Mouse (Mus musculus): ENCODE results near the gene Ly86.

The Ly86 gene

DNA sequence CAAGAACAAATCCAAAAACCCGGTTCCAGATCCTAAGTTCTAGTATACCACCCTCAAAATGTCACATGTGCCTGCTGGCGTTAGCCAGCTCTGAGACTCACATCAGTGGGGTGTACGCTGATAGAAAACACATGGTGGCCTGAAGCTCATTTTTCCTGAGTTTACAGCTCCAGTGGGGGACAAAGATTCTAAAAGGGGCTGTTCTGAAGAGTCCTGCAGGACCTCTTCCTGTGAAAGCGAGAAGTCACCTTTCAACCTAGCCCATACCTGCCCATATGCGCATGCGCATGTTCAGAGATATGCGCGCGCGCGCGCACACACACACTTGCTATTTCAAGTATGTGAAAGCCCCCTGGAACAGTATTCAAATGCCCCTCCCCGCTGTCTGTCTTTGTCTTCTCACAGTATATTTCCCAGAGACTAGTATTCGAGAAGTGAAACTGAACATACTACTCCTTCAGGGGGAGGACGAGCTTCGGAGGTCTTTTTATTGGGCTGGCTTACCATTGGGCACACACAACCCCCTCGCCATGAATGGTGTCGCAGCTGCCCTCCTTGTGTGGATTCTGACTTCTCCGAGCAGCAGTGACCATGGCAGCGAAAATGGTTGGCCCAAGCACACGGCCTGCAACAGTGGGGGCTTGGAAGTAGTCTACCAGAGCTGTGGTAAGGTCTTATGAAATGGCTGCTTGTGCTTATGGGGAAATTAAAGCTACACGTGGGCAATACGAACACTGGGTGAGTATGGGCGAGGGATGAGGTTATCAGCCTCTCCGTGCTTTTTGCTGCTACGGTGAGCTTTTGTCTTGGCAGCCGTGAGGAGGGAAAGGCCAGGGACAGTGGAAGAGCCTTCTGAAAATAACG is at the start of gene Ly86:
TSS of gene Ly86 (plus strand) at position 300 of the 864 bp plus-strand sequence.
- peak; percentile 92 for DNase-seq (ENCODE audit: low read depth, low spot score)
- Histone ChIP-seq H3K36me3 (ENCODE audit: control insufficient read depth, insufficient read depth, low read length, poor library complexity, severe bottlenecking) (peaks cover 1% of the 10 kb centered on the region), H3K27me3 (ENCODE audit: control insufficient read depth, insufficient read depth, low read length, poor library complexity, severe bottlenecking) (no peaks in the 10 kb centered on the region)

DNA sequence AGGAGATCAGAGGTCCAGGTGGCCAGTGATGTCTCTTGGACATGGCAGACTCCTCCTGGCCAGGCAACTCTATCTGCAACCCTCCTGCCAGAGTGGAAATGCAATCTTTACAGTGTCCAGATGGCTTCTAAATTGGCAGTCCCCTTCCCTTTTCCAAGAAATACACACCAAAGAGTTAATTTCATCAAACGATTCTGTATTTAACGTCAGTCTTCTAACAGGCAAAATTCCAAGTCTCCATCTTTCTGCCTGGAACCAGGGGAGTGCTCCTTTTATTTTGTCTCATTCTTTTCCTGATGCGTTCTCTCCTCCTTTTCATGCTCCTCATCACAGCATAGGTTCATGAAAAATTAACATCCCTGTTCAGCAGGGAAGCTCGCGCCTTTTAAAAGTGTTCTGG is 47.1 kb upstream of the Ly86 start:
- DNase-seq (ENCODE audit: low read depth, low spot score), result no peak
- no peaks in the 10 kb centered on the region for H3K36me3 ChIP-seq (ENCODE audit: control insufficient read depth, insufficient read depth, low read length, poor library complexity, severe bottlenecking)
- no peaks in the 10 kb centered on the region for H3K27me3 ChIP-seq (ENCODE audit: control insufficient read depth, insufficient read depth, low read length, poor library complexity, severe bottlenecking)

DNA sequence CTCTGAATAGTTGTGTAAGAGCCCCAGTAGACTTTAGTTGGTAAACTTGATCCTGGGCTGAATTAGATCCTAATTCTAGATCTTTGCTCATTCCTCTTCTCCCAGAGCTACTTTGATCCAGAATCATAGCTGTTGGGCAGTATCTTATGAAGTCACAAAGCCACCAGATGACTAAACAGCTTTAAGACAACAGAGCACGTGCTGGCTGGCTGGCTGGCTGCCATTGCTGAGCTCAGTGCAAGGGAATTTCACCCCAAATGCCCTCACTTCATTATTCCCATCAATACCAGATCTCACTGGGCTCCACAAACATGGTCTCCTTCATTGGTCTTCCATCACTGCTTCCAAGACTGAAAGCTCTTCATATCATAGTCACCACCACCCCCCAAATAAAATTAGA is 46.2 kb upstream of the Ly86 start:
- Histone ChIP-seq H3K36me3 (ENCODE audit: control insufficient read depth, insufficient read depth, low read length, poor library complexity, severe bottlenecking) (no peaks in the 10 kb centered on the region), H3K27me3 (ENCODE audit: control insufficient read depth, insufficient read depth, low read length, poor library complexity, severe bottlenecking) (no peaks in the 10 kb centered on the region)
- DNase-seq (ENCODE audit: low read depth, low spot score), result no peak

DNA sequence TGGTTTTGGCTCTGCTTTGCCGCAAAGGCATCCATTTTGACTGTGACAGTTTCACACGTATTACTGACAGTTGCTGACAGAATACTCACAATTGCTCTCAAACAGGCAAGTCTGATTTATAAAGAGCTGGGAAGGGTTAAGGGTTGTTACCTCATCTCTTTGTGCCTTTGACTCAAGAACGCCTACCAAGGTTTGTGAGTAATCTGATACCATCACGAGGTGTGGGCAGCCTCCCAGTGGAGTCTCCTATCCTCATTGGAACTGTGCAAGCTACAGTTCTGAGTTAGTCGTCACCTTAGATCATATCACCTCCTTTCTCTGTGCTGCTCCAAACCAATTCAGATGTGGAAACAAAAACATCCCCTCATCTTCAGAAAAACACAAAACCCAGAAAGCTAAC is 42.1 kb upstream of the Ly86 start:
- DNase-seq (ENCODE audit: low read depth, low spot score), result no peak
- H3K27me3 ChIP-seq (ENCODE audit: control insufficient read depth, insufficient read depth, low read length, poor library complexity, severe bottlenecking), result no peaks in the 10 kb centered on the region
- no peaks in the 10 kb centered on the region for H3K36me3 ChIP-seq (ENCODE audit: control insufficient read depth, insufficient read depth, low read length, poor library complexity, severe bottlenecking)

DNA sequence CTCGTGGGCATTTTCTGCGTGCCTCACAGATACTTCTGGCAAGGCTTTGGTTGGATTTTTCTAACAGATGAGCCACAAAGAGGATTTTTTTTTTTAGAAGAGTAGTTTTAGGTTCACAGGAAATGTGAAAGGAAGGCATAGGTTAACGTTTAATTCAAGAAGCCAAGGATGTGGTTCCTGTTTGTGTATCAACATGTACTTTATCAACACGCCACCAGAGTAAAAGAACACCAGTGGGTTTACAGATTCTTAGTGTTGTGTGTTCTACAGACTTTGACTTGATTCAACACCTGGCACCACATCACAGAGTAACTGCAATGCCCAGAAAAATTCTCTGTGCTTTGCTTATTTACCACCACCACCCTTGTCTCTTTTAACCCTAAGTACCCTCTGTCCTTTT is 37.0 kb upstream of the Ly86 start:
- H3K36me3 ChIP-seq (ENCODE audit: control insufficient read depth, insufficient read depth, low read length, poor library complexity, severe bottlenecking), result no peaks in the 10 kb centered on the region
- no peaks in the 10 kb centered on the region for H3K27me3 ChIP-seq (ENCODE audit: control insufficient read depth, insufficient read depth, low read length, poor library complexity, severe bottlenecking)
- no peak for DNase-seq (ENCODE audit: low read depth, low spot score)

DNA sequence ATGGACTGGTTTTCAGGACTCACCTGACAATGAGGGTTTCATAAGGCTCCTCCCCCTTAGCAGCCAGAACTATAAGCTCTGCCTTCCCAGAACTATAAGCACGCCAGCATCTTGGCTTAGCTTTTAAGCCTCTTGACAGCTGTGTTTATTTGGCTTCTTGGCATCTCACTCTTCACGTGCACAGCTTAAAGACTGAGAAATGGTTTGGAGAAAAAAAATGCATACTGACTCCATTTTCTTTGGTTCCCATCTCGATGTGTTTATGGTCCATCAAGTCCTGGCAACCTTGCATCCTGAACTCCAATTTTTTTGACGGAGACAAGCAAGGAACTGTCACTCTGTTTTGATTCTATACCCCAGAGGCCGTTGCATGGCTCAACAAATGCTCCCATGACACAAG is 35.7 kb upstream of the Ly86 start:
- Histone ChIP-seq H3K27me3 (ENCODE audit: control insufficient read depth, insufficient read depth, low read length, poor library complexity, severe bottlenecking) (no peaks in the 10 kb centered on the region), H3K36me3 (ENCODE audit: control insufficient read depth, insufficient read depth, low read length, poor library complexity, severe bottlenecking) (no peaks in the 10 kb centered on the region)
- DNase-seq (ENCODE audit: low read depth, low spot score), result no peak

DNA sequence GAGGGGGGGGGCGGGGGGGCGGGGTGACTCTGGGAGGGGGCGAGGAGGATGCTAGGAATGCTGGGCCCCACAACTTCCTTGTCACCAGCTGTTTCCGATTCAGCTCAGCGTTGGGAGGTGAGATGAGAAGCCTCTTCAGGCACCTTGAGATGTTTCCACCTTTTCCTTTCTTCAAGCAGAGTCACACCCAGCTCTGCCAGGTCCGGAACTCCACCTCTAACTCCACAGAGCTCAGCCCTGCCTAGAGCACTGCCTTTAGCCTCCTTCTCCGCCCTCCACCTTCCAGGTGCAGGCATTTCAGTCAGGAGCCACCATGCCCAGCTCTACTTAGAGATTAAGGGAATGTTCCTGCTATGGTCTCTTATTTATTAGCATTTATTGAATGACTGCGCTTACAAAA is 34.7 kb upstream of the Ly86 start:
- DNase-seq (ENCODE audit: low read depth, low spot score), result no peak
- Histone ChIP-seq H3K27me3 (ENCODE audit: control insufficient read depth, insufficient read depth, low read length, poor library complexity, severe bottlenecking) (no peaks in the 10 kb centered on the region), H3K36me3 (ENCODE audit: control insufficient read depth, insufficient read depth, low read length, poor library complexity, severe bottlenecking) (no peaks in the 10 kb centered on the region)

DNA sequence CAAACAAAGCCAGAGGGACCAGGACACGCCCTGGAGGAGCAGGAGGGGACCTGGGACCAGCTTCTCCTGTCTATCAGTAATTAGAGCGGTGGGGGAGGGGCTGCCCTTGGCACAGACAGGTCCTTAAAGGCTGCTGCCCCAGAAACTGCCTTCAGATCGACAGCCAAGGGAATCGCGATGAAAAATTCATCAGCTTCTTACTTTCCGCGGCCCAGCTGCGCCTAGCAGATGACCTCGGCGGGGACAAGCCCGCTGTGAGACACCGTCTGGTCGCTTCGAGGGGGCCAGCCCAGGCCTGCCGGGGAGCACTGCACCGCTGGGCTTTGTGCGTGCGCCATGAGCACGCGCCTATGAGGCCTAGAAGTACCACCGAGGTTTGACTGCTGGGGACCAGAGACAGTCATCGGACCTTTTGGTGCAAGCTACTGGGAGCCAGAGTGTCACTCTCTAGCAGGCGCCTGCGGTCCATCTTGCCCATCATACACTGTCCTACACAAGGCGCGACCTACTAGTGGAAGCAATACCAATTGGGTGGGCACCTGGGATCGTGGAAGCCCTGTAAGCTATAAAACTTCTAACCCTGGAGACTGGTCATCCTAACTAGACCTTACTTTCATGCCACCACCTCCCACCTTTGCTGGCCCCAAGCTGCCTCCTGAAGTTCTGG is 33.3 kb upstream of the Ly86 start:
- H3K27me3 ChIP-seq (ENCODE audit: control insufficient read depth, insufficient read depth, low read length, poor library complexity, severe bottlenecking), result no peaks in the 10 kb centered on the region
- H3K36me3 ChIP-seq (ENCODE audit: control insufficient read depth, insufficient read depth, low read length, poor library complexity, severe bottlenecking), result no peaks in the 10 kb centered on the region
- DNase-seq (ENCODE audit: low read depth, low spot score), result no peak

DNA sequence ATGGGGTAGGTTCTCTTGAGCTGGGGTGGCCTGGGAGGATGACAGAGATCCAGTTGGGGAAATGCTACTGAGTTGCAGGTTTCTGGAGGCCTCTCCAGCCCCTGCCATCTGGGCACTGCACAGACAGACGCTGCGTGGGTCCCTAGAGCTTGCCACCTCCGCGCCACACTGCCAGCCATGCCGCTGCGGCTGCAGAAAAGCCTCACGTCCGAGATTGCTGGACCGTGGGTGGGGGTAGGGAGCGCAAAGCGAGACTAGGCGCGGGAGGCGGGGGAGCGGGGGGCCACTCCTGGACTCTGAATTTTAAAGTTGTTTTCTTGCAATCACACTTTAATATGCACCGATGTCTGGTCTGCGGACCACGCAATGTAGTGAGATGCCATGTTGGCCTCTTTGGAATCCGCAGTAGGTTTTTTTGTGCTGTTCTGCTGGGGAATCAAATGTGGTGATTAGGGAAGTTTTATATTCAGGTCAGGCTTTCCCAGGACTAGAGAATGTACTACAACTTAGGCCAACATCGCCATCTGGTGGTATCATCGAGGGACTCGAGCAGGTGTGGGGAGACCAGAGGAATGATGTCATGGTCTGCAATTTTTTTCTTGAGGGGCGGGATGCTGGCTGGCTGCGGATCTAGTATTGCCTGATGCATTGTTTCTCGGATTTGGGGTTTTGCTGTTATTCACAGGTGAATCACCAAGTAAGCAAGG is 32.6 kb upstream of the Ly86 start:
- no peaks in the 10 kb centered on the region for H3K27me3 ChIP-seq (ENCODE audit: control insufficient read depth, insufficient read depth, low read length, poor library complexity, severe bottlenecking)
- H3K36me3 ChIP-seq (ENCODE audit: control insufficient read depth, insufficient read depth, low read length, poor library complexity, severe bottlenecking), result no peaks in the 10 kb centered on the region
- DNase-seq (ENCODE audit: low read depth, low spot score), result peak; percentile 88

DNA sequence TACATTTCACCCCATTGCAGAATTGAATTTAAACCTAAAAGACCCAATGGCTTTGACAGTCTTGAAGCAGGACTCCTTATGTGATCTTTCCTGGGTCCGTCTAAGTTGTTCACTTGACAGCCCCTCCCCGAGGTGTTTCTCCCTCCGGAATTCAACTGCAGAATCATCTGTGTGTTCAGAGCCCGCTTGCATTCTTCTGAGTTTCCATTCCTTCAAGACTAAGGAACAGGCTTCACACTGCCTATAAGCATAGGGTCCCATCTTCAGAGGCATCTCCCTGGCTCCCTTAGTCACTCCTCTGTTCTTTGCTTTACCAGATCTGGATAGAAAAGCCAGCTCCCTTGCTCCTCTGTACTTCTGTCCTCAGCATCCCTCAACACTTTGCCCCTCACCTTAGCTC is 32.1 kb upstream of the Ly86 start:
- no peak for DNase-seq (ENCODE audit: low read depth, low spot score)
- Histone ChIP-seq H3K27me3 (ENCODE audit: control insufficient read depth, insufficient read depth, low read length, poor library complexity, severe bottlenecking) (no peaks in the 10 kb centered on the region), H3K36me3 (ENCODE audit: control insufficient read depth, insufficient read depth, low read length, poor library complexity, severe bottlenecking) (no peaks in the 10 kb centered on the region)

DNA sequence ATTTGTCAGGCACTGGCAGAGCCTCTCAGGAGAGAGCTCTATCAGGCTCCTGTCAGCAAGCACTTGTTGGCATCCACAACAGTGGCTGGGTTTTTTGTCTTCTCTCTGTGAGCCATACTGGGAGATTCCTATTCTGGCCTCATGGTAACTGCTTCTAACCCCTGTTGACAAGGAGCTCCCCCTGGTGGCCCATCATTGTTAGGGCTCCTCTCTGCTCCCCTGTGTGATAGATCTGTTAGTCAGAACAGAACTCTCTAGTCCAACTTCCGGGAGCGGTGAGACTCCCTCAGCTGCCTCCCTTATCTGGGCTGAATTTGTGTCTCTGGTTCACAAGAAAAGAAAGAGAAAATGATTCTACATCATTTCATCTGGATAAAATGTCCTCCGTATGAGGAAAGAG is 19.5 kb upstream of the Ly86 start:
- H3K36me3 ChIP-seq (ENCODE audit: control insufficient read depth, insufficient read depth, low read length, poor library complexity, severe bottlenecking), result no peaks in the 10 kb centered on the region
- DNase-seq (ENCODE audit: low read depth, low spot score), result peak; percentile 83
- H3K27me3 ChIP-seq (ENCODE audit: control insufficient read depth, insufficient read depth, low read length, poor library complexity, severe bottlenecking), result no peaks in the 10 kb centered on the region

DNA sequence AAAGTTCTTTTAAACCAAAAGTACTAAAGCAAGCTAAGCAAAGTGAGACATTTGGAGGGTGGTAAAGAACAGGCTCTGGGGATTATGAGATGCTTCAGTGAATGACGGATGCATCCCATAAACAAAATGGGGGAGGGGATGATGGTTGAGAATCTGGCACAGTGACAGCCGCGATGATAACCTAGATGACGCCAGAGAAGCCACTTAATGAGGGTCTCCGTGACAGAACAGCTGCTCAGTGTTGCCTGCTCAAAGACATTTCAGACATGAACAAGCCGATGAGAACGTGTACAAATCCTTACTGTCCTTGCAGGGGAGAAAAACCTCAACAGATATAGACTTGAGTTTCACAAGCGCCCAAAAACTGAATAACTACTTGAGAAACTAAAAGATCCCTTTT is 15.3 kb upstream of the Ly86 start:
- no peaks in the 10 kb centered on the region for H3K27me3 ChIP-seq (ENCODE audit: control insufficient read depth, insufficient read depth, low read length, poor library complexity, severe bottlenecking)
- no peaks in the 10 kb centered on the region for H3K36me3 ChIP-seq (ENCODE audit: control insufficient read depth, insufficient read depth, low read length, poor library complexity, severe bottlenecking)
- DNase-seq (ENCODE audit: low read depth, low spot score), result no peak

DNA sequence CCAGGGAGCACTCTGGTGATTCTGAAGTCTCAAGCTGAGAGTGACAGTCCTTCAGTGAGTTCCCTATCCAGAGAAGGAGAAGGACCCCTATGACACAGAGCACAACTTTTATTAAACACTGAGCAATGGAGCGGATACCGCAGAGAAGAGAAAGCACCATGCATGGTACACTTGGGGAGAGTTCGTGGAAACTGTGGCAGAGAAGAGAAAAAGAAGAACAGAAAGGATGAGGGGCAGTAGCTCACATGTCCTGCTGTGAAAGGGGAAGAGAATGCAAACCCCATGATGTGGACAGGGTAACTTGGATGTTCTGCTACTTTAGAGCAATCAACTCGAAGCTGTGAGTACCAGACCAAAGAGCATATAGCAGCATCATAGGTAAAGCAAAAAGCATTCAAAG is 14.0 kb upstream of the Ly86 start:
- Histone ChIP-seq H3K36me3 (ENCODE audit: control insufficient read depth, insufficient read depth, low read length, poor library complexity, severe bottlenecking) (no peaks in the 10 kb centered on the region), H3K27me3 (ENCODE audit: control insufficient read depth, insufficient read depth, low read length, poor library complexity, severe bottlenecking) (no peaks in the 10 kb centered on the region)
- DNase-seq (ENCODE audit: low read depth, low spot score), result peak; percentile 78

DNA sequence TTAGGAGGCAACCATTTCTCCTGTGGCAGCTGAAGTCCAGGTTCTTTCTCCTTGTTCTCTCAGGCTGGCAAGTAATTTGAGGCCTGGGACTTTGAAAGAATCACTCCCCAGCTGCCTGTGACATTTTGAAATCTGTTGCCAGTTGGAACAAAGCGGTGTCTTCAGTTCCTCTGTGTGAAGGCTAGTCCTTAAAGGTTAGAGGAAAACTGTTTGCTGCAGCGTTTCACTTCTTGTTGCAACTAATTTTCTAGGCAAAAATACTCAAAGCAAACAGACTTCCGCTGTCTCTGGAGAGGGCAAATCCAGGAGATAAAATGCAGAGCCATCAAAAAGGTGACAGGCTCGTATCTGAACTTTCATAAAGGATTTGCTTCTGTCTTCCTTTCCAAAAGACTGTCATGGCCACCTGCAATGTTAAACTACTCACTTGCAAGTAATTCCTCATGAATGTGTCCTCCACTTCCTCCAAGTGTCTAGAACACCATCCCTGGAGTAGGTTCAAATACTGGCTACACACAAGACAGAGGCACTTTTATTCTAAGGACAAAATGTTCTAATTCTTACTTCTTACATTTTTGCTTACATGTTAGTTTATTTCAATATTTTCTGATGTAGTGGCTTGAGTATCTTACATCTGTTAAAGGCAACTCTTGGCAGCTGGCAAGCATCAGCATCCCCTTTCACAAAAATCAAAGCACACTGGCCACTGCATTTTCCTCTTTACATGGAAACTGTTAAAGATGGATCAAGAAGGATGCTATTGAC is 12.0 kb upstream of the Ly86 start:
- DNase-seq (ENCODE audit: low read depth, low spot score), result peak; percentile 19
- H3K27me3 ChIP-seq (ENCODE audit: control insufficient read depth, insufficient read depth, low read length, poor library complexity, severe bottlenecking), result no peaks in the 10 kb centered on the region

DNA sequence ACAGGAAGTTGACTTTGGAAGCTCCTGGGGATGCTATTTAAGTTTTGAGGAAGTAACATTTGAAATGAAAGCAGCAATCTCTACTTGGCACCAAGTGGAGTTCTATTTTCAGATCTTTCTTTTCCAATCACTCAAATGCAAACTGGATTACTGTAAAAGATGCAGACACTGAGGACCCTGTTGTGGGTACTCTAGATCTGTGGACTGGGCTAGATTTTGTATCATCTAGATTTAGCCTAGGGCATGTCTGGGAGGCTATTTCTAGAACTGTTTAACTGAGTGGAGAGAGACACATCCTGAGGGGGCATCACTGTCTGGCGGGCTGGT is 11.5 kb upstream of the Ly86 start:
- Histone ChIP-seq H3K27me3 (ENCODE audit: control insufficient read depth, insufficient read depth, low read length, poor library complexity, severe bottlenecking) (no peaks in the 10 kb centered on the region), H3K36me3 (ENCODE audit: control insufficient read depth, insufficient read depth, low read length, poor library complexity, severe bottlenecking) (no peaks in the 10 kb centered on the region)
- DNase-seq (ENCODE audit: low read depth, low spot score), result peak; percentile 19

More for the DNA sequence above, 12.0 kb upstream of the Ly86 start:
- H3K36me3 ChIP-seq (ENCODE audit: control insufficient read depth, insufficient read depth, low read length, poor library complexity, severe bottlenecking), result no peaks in the 10 kb centered on the region
